Comparison of ENCODE assay signal across 8 mouse cellular contexts in the genomic region with DNA sequence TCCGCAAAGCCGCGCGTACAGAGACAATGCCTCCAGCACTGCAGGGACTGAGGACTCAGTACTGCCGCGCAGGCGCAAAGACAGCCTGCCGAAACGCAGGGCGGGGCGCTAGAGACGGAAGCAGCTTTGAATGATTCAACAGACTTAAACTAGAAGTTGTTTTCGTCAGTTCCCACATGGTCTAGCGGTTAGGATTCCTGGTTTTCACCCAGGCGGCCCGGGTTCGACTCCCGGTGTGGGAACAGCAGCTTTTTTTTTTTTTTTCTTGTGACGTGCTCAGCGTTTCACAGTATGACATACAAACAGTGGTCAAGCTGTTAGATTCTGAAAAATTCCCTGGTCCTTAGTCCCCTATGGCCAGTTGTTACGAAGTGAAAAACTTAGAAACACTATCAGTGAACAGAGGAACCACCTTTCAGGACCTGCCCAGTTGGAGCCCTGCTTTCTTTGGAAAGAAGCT.
DNase-seq lines count a peak whose midpoint lies in the region; ATAC-seq and TF ChIP-seq lines count a peak whose summit lies in the region.

No protein-coding gene starts in this region.

- intact Hi-C loops in heart, postnatal 25 days (cut with DNase I), result no loop called here

- ATAC-seq in forebrain, embryonic 16.5 days, result peak; percentile 98
- peak; percentile 97 for ATAC-seq in liver, postnatal 0 days
- peak; percentile 99 for ATAC-seq in neural tube, embryonic 13.5 days (ENCODE audit: low read depth)

- H3K9me3 ChIP-seq in MEL (replicated peaks; ENCODE audit: insufficient read depth, low read length), result no peaks in the 10 kb centered on the region
- no peaks in the 10 kb centered on the region for H3K9me3 ChIP-seq in forebrain, embryonic 16.5 days (ENCODE audit: control insufficient read depth, low read length)
- H3K9me3 ChIP-seq in liver, postnatal 0 days (ENCODE audit: low read length), result no peaks in the 10 kb centered on the region
- no peaks in the 10 kb centered on the region for H3K9me3 ChIP-seq in neural tube, embryonic 13.5 days

- no peak for TF ChIP-seq CTCF in MEL (IDR thresholded peaks at IDR 0.05 in 2 of 3, conservative IDR thresholded peaks at IDR 0.05 in 1 of 3; ENCODE audit: control insufficient read depth in 1 of 3, insufficient read depth in 1 of 3, low read depth in 2 of 3, low read length in 3 of 3, poor library complexity in 1 of 3, severe bottlenecking in 1 of 3)
- no peak for TF ChIP-seq CTCF in cerebellum, adult 2 months (IDR thresholded peaks at IDR 0.05; ENCODE audit: borderline replicate concordance, insufficient read depth, low read depth, low read length)
- no peak for TF ChIP-seq CTCF in liver, postnatal 0 days (IDR thresholded peaks at IDR 0.05; ENCODE audit: low read depth)

- WGBS in cerebellum, adult 2 months, result under 1% methylated on average over 21 of the region's 21 CpGs
- 0% methylated on average over 21 of the region's 21 CpGs for WGBS in forebrain, embryonic 16.5 days
- whole genome bisulfite sequencing in liver, postnatal 0 days (ENCODE audit: insufficient replicate concordance), result under 1% methylated on average over 21 of the region's 21 CpGs
- under 1% methylated on average over 21 of the region's 21 CpGs for WGBS in neural tube, embryonic 13.5 days

- TF ChIP-seq EP300 in MEL (IDR thresholded peaks at IDR 0.05; ENCODE audit: low read depth in 1 of 2, low read length in 2 of 2), result no peak
- TF ChIP-seq EP300 in liver, postnatal 0 days (IDR thresholded peaks at IDR 0.05; ENCODE audit: low read depth), result no peak

- peaks cover 0 to 3% of the 10 kb centered on the region in 2 experiments; a peak in 1 of 4 replicates for H3K36me3 ChIP-seq in MEL (ENCODE audit: control insufficient read depth in 1 of 2, insufficient read depth in 2 of 2, low read length in 2 of 2)
- no peaks in the 10 kb centered on the region for H3K36me3 ChIP-seq in forebrain, embryonic 16.5 days (ENCODE audit: control insufficient read depth, insufficient read depth)
- no peaks in the 10 kb centered on the region for H3K36me3 ChIP-seq in liver, postnatal 0 days (replicated peaks; ENCODE audit: insufficient read depth, low read length)
- H3K36me3 ChIP-seq in neural tube, embryonic 13.5 days, result no peaks in the 10 kb centered on the region

- no peaks in the 10 kb centered on the region for H3K79me2 ChIP-seq in MEL (ENCODE audit: control insufficient read depth, insufficient read depth, low read length, poor library complexity)

- peak overlapping the region; percentile 58 for H3K4me2 ChIP-seq in forebrain, embryonic 16.5 days (ENCODE audit: low read length)
- peak overlapping the region; percentile 70 for H3K4me2 ChIP-seq in liver, postnatal 0 days (ENCODE audit: low read depth, low read length)
- peak overlapping the region; percentile 62 for H3K4me2 ChIP-seq in neural tube, embryonic 13.5 days

- no peak for TF ChIP-seq RAD21 in MEL (IDR thresholded peaks at IDR 0.05; ENCODE audit: low read depth, low read length)

- H3K4me1 ChIP-seq in MEL (ENCODE audit: control insufficient read depth in 1 of 2, insufficient read depth in 2 of 2, low read length in 2 of 2), result no peaks in the 10 kb centered on the region
- peaks cover 3% of the 10 kb centered on the region for H3K4me1 ChIP-seq in cerebellum, adult 2 months (ENCODE audit: control insufficient read depth, insufficient read depth, low read length)
- H3K4me1 ChIP-seq in forebrain, embryonic 16.5 days (replicated peaks; ENCODE audit: control insufficient read depth, insufficient read depth, low read length), result peaks cover 10% of the 10 kb centered on the region
- H3K4me1 ChIP-seq in liver, postnatal 0 days (ENCODE audit: insufficient read depth), result 0 out of 2 replicates have a peak, but pooled peaks cover 7% of the 10 kb centered on the region
- peaks cover 18% of the 10 kb centered on the region for H3K4me1 ChIP-seq in neural tube, embryonic 13.5 days (replicated peaks)

- peak overlapping the region; percentile 52 to 64 for H3K4me3 ChIP-seq in MEL (ENCODE audit: control insufficient read depth in 1 of 2, insufficient read depth in 1 of 2, low read depth in 2 of 2, low read length in 2 of 2)
- H3K4me3 ChIP-seq in cerebellum, adult 2 months (replicated peaks; ENCODE audit: insufficient read depth, low read depth, low read length), result peak overlapping the region; percentile 65
- H3K4me3 ChIP-seq in forebrain, embryonic 16.5 days (replicated peaks; ENCODE audit: low read length), result peak overlapping the region; percentile 64
- H3K4me3 ChIP-seq in liver, postnatal 0 days (ENCODE audit: low read depth, low read length), result peak overlapping the region; percentile 61
- H3K4me3 ChIP-seq in neural tube, embryonic 13.5 days, result peak overlapping the region; percentile 45

- no peak overlapping the region for H3K27ac ChIP-seq in MEL (ENCODE audit: control insufficient read depth, low read depth, low read length)
- peak overlapping the region; percentile 89 for H3K27ac ChIP-seq in cerebellum, adult 2 months (ENCODE audit: insufficient read depth, low read length)
- peak overlapping the region; percentile 100 for H3K27ac ChIP-seq in forebrain, embryonic 16.5 days (ENCODE audit: low read length)
- H3K27ac ChIP-seq in liver, postnatal 0 days (ENCODE audit: low read depth), result peak overlapping the region; percentile 53; the same call in 1 of the 2 replicates
- H3K27ac ChIP-seq in neural tube, embryonic 13.5 days (replicated peaks), result peak overlapping the region; percentile 95

- TF ChIP-seq POLR2A in MEL (IDR thresholded peaks at IDR 0.05; ENCODE audit: control insufficient read depth in 1 of 2, insufficient read depth in 1 of 2, low read depth in 1 of 2, low read length in 2 of 2, poor library complexity in 1 of 2), result no peak
- peak; percentile 99 for TF ChIP-seq POLR2A in cerebellum, adult 2 months (IDR thresholded peaks at IDR 0.05; ENCODE audit: borderline replicate concordance, insufficient read depth, low read length)

- H3K9ac ChIP-seq in MEL (ENCODE audit: control insufficient read depth, low read depth, low read length, poor library complexity, severe bottlenecking), result peak overlapping the region; percentile 11; the same call in 1 of the 2 replicates
- peak overlapping the region; percentile 87 for H3K9ac ChIP-seq in forebrain, embryonic 16.5 days (replicated peaks; ENCODE audit: low read depth, low read length)
- H3K9ac ChIP-seq in liver, postnatal 0 days (replicated peaks), result peak overlapping the region; percentile 44; the same call in 1 of the 2 replicates
- H3K9ac ChIP-seq in neural tube, embryonic 13.5 days, result peak overlapping the region; percentile 70

- DNase-seq in MEL (ENCODE audit: low read depth, low spot score), result peak; percentile 85
- peak; percentile 97 for DNase-seq in cerebellum, adult 2 months
- DNase-seq in heart, postnatal 25 days (ENCODE audit: low spot score), result peak; percentile 81
- peak; percentile 95 for DNase-seq in layer of hippocampus, adult 11-12 months (ENCODE audit: low spot score)
- peak; percentile 89 for DNase-seq in liver, postnatal 0 days
- peak; percentile 91 for DNase-seq in telencephalon, adult 2 months (ENCODE audit: low read depth, low spot score)

- H3K27me3 ChIP-seq in MEL (ENCODE audit: control insufficient read depth in 1 of 2, insufficient read depth in 2 of 2, low read length in 2 of 2), result no peaks in the 10 kb centered on the region
- no peaks in the 10 kb centered on the region for H3K27me3 ChIP-seq in cerebellum, adult 2 months (ENCODE audit: control insufficient read depth, insufficient read depth, low read length)
- no peaks in the 10 kb centered on the region for H3K27me3 ChIP-seq in forebrain, embryonic 16.5 days (replicated peaks; ENCODE audit: control insufficient read depth, insufficient read depth, low read length)
- H3K27me3 ChIP-seq in liver, postnatal 0 days (ENCODE audit: insufficient read depth, low read length), result no peaks in the 10 kb centered on the region
- no peaks in the 10 kb centered on the region for H3K27me3 ChIP-seq in neural tube, embryonic 13.5 days

TF ChIP-seq in MEL, 35 proteins besides CTCF, POLR2A, EP300 and RAD21 (continues in another document):
- no peak for TF ChIP-seq GATA1 (IDR thresholded peaks at IDR 0.05; ENCODE audit: low read depth, low read length)
- TF ChIP-seq TCF12 (IDR thresholded peaks at IDR 0.05; ENCODE audit: low read depth, low read length), result no peak
- TF ChIP-seq HCFC1 (IDR thresholded peaks at IDR 0.05; ENCODE audit: low read depth, low read length), result no peak
- TF ChIP-seq E2F4 (IDR thresholded peaks at IDR 0.05; ENCODE audit: borderline replicate concordance, low read depth, low read length), result no peak
- TF ChIP-seq MYB (IDR thresholded peaks at IDR 0.05; ENCODE audit: low read depth, low read length), result no peak
- TF ChIP-seq ELF1 (IDR thresholded peaks at IDR 0.05; ENCODE audit: low read depth, low read length), result peak; percentile 66
- no peak for TF ChIP-seq TAL1 (IDR thresholded peaks at IDR 0.05; ENCODE audit: low read length)
- peak; percentile 86 for TF ChIP-seq NRF1 (IDR thresholded peaks at IDR 0.05; ENCODE audit: insufficient read depth, low read depth, low read length, poor library complexity, severe bottlenecking)
- peak; percentile 57 for TF ChIP-seq ZNF384 (IDR thresholded peaks at IDR 0.05; ENCODE audit: low read depth, low read length)
- TF ChIP-seq ETS1 (IDR thresholded peaks at IDR 0.05; ENCODE audit: low read depth, low read length), result no peak
- TF ChIP-seq CHD1 (IDR thresholded peaks at IDR 0.05; ENCODE audit: low read depth, low read length), result no peak
- peak; percentile 94 for TF ChIP-seq MAFK (IDR thresholded peaks at IDR 0.05; ENCODE audit: borderline replicate concordance, low read depth, low read length)
- no peak for TF ChIP-seq UBTF (IDR thresholded peaks at IDR 0.05; ENCODE audit: borderline replicate concordance, insufficient read depth, low read depth, low read length)
- TF ChIP-seq MAX (IDR thresholded peaks at IDR 0.05; ENCODE audit: low read length), result no peak
- no peak for TF ChIP-seq POLR2AphosphoS2 (IDR thresholded peaks at IDR 0.05; ENCODE audit: low read length)
- TF ChIP-seq BHLHE40 (IDR thresholded peaks at IDR 0.05; ENCODE audit: borderline replicate concordance, low read depth, low read length), result no peak
- TF ChIP-seq TBP (IDR thresholded peaks at IDR 0.05; ENCODE audit: low read depth, low read length), result peak; percentile 100
- no peak for TF ChIP-seq MXI1 (IDR thresholded peaks at IDR 0.05; ENCODE audit: low read depth, low read length)
- no peak for TF ChIP-seq JUND (IDR thresholded peaks at IDR 0.05; ENCODE audit: low read depth, low read length)
- TF ChIP-seq POLR2AphosphoS5 (IDR thresholded peaks at IDR 0.05; ENCODE audit: borderline replicate concordance, low read depth, low read length), result no peak
- TF ChIP-seq RCOR1 (IDR thresholded peaks at IDR 0.05; ENCODE audit: low read depth, low read length), result no peak
- no peak for TF ChIP-seq SMC3 (IDR thresholded peaks at IDR 0.05; ENCODE audit: low read depth, low read length)
- TF ChIP-seq GABPA (IDR thresholded peaks at IDR 0.05; ENCODE audit: low read depth, low read length), result no peak
- TF ChIP-seq NELFE (IDR thresholded peaks at IDR 0.05; ENCODE audit: low read depth, low read length), result no peak
- no peak for TF ChIP-seq SIN3A (IDR thresholded peaks at IDR 0.05; ENCODE audit: low read length)

Comparison
In these comparisons a context has a peak if more than half of its experiments do, and no peak if none do; other contexts are left out.
1. H3K9ac ChIP-seq: peak in every context shown above with its lines; median percentile 87 in forebrain, embryonic 16.5 days; 70 in neural tube, embryonic 13.5 days; 44 in liver, postnatal 0 days; 11 in MEL.